In genomic region chr9:88068322-88068721, GRCm38 (mm10) we compare ENCODE assay signal across 20 mouse cellular contexts.
DNase-seq lines count a peak whose midpoint lies in the region; ATAC-seq and TF ChIP-seq lines count a peak whose summit lies in the region.
"Had no signal": no experiment of that assay in that cellular context is flagged by ENCODE, and none has a peak within 500 bp of the region (broad histone marks: within the 10 kb centered on the region; RNA-seq: fewer than 3 reads in every experiment).

No protein-coding gene starts in this region.

- no peak for TF ChIP-seq POLR2A in kidney, adult 2 months (IDR thresholded peaks at IDR 0.05; ENCODE audit: low read depth, low read length)

- H3K4me1 ChIP-seq in kidney, postnatal 0 days (replicated peaks; ENCODE audit: insufficient read depth, low read length): no peaks in the 10 kb centered on the region
- no peaks in the 10 kb centered on the region for H3K4me1 ChIP-seq in kidney, adult 2 months (ENCODE audit: control insufficient read depth, insufficient read depth, low read length)
- H3K4me1 ChIP-seq in limb, embryonic 12.5 days (replicated peaks): peaks cover 74% of the 10 kb centered on the region
- H3K4me1 ChIP-seq in limb, embryonic 15.5 days: peaks cover 32% of the 10 kb centered on the region
- H3K4me1 ChIP-seq: hindbrain, embryonic 15.5 days had no signal

- intact Hi-C loops in left cerebral cortex, postnatal 25 days (cut with DNase I): no loop called here

- no peaks in the 10 kb centered on the region for H3K9me3 ChIP-seq in kidney, postnatal 0 days (replicated peaks; ENCODE audit: low read length)
- no peaks in the 10 kb centered on the region for H3K9me3 ChIP-seq in limb, embryonic 12.5 days
- H3K9me3 ChIP-seq in limb, embryonic 15.5 days: no peaks in the 10 kb centered on the region
- H3K9me3 ChIP-seq: embryonic facial prominence, embryonic 15.5 days; heart, embryonic 12.5 days; hindbrain, embryonic 12.5 days; hindbrain, embryonic 15.5 days had no signal

- WGBS in kidney, postnatal 0 days: 84% methylated on average over 8 of the region's 8 CpGs
- WGBS in kidney, adult 2 months: 85% methylated on average over 8 of the region's 8 CpGs
- WGBS in limb, embryonic 12.5 days: 25% methylated on average over 8 of the region's 8 CpGs
- 39% methylated on average over 8 of the region's 8 CpGs for WGBS in limb, embryonic 15.5 days

- peak overlapping the region; percentile 47; the same call in 1 of the 2 replicates for H3K4me2 ChIP-seq in kidney, postnatal 0 days (ENCODE audit: low read length)
- peak overlapping the region; percentile 50 for H3K4me2 ChIP-seq in limb, embryonic 12.5 days
- 0 out of 2 replicates have a peak overlapping the region, but pooled peaks have one; percentile 40 for H3K4me2 ChIP-seq in limb, embryonic 15.5 days
- H3K4me2 ChIP-seq: heart, embryonic 12.5 days; hindbrain, embryonic 12.5 days had no signal

- TF ChIP-seq CTCF in kidney, postnatal 0 days (IDR thresholded peaks at IDR 0.05; ENCODE audit: low read depth): no peak
- no peak for TF ChIP-seq CTCF in kidney, adult 2 months (conservative IDR thresholded peaks at IDR 0.05; ENCODE audit: insufficient read depth, insufficient read length, low read depth, low read length)

- H3K9ac ChIP-seq in kidney, postnatal 0 days (ENCODE audit: low read depth, low read length): no peak overlapping the region
- no peak overlapping the region for H3K9ac ChIP-seq in limb, embryonic 12.5 days (replicated peaks)
- H3K9ac ChIP-seq in limb, embryonic 15.5 days: no peak overlapping the region
- H3K9ac ChIP-seq: embryonic facial prominence, embryonic 15.5 days; heart, embryonic 12.5 days; hindbrain, embryonic 12.5 days; hindbrain, embryonic 15.5 days had no signal

- no peaks in the 10 kb centered on the region for H3K27me3 ChIP-seq in kidney, postnatal 0 days (ENCODE audit: insufficient read depth, low read length)
- H3K27me3 ChIP-seq in kidney, adult 2 months (replicated peaks; ENCODE audit: control insufficient read depth, insufficient read depth, low read length): no peaks in the 10 kb centered on the region
- H3K27me3 ChIP-seq in limb, embryonic 12.5 days: peaks cover 8% of the 10 kb centered on the region; the same call in 1 of the 2 replicates
- H3K27me3 ChIP-seq in limb, embryonic 15.5 days: peaks cover 4% of the 10 kb centered on the region; the same call in 1 of the 2 replicates
- H3K27me3 ChIP-seq: embryonic facial prominence, embryonic 15.5 days; hindbrain, embryonic 12.5 days; hindbrain, embryonic 15.5 days had no signal

- DNase-seq in heart, adult 11 months: peak; percentile 70
- no peak for DNase-seq in heart, adult 18-20 months
- no peak for DNase-seq in kidney, postnatal 0 days (ENCODE audit: low spot score)
- no peak for DNase-seq in kidney, adult 2 months
- no peak for DNase-seq in layer of hippocampus, postnatal 36 days
- no peak for DNase-seq in left cerebral cortex, postnatal 25 days (ENCODE audit: low spot score in 2 of 2)
- DNase-seq: adrenal gland, adult 2 months; adrenal gland, postnatal 14 days; cerebellum, adult 11 months; cerebellum, adult 2 months; cerebellum, adult 9-11 months; gastrocnemius, postnatal 10 days; gastrocnemius, postnatal 36 days had no signal

- H3K27ac ChIP-seq in kidney, postnatal 0 days: no peak overlapping the region
- H3K27ac ChIP-seq in kidney, adult 2 months (ENCODE audit: insufficient read depth, low read depth, low read length): no peak overlapping the region
- H3K27ac ChIP-seq in limb, embryonic 12.5 days: peak overlapping the region; percentile 77
- no peak overlapping the region for H3K27ac ChIP-seq in limb, embryonic 15.5 days
- H3K27ac ChIP-seq: embryonic facial prominence, embryonic 15.5 days; hindbrain, embryonic 12.5 days; hindbrain, embryonic 15.5 days had no signal

- no peaks in the 10 kb centered on the region for H3K36me3 ChIP-seq in kidney, postnatal 0 days (ENCODE audit: insufficient read depth, low read length)
- no peaks in the 10 kb centered on the region for H3K36me3 ChIP-seq in kidney, adult 2 months (ENCODE audit: control insufficient read depth, insufficient read depth, low read length)
- H3K36me3 ChIP-seq in limb, embryonic 12.5 days: no peaks in the 10 kb centered on the region
- no peaks in the 10 kb centered on the region for H3K36me3 ChIP-seq in limb, embryonic 15.5 days
- H3K36me3 ChIP-seq: embryonic facial prominence, embryonic 15.5 days; heart, embryonic 12.5 days; hindbrain, embryonic 12.5 days; hindbrain, embryonic 15.5 days had no signal

- no peak overlapping the region for H3K4me3 ChIP-seq in kidney, postnatal 0 days (replicated peaks; ENCODE audit: low read depth, low read length)
- no peak overlapping the region for H3K4me3 ChIP-seq in kidney, adult 2 months (ENCODE audit: insufficient read depth, low read depth, low read length)
- H3K4me3 ChIP-seq in limb, embryonic 12.5 days (replicated peaks): no peak overlapping the region
- H3K4me3 ChIP-seq in limb, embryonic 15.5 days: 0 out of 2 replicates have a peak overlapping the region, but pooled peaks have one; percentile 15
- H3K4me3 ChIP-seq: embryonic facial prominence, embryonic 15.5 days; heart, embryonic 12.5 days; hindbrain, embryonic 12.5 days; hindbrain, embryonic 15.5 days had no signal

- no peak for ATAC-seq in kidney, postnatal 0 days (replicated peaks; ENCODE audit: low FRiP score, low read depth)
- no peak; the same call in 1 of the 2 replicates for ATAC-seq in limb, embryonic 12.5 days (ENCODE audit: insufficient number of reproducible peaks, insufficient read depth, low FRiP score, low TSS enrichment, low read depth)
- ATAC-seq in limb, embryonic 15.5 days (ENCODE audit: insufficient number of reproducible peaks, low FRiP score, low TSS enrichment, low read depth): no peak
- ATAC-seq: CD4-positive, CD25-positive, alpha-beta regulatory T cell, adult 4 months had no signal
